Mouse (Mus musculus): ENCODE measurements around the gene Spata20. TPM values are rescaled to one million over a fixed set of nuclear protein-coding genes. Genes with fewer than 3 reads are reported as not detected.

The Spata20 gene
- polyA plus RNA-seq, 1 experiment from 2014 or later: 0.27 TPM

DNA sequence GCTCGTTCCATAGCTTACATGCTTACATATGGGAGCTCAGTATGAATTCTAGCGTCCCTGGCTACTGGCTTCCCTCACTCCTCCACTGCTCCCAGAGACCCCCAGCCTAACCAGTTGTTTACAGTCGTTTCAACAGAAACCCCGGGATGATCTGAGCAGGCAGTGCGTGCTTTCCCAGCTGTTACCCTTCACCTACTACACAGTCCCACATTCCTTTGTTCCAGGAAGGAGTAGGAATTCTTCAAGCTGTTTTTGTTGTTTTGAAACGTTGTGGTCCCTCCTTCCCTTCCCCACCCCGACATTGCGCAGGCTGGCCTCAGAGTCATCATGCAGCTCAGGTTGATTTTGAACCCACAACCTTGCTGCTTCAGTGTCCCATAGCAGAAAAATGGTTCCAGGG lies 14.4 kb upstream of the Spata20 start:
- H3K4me2 ChIP-seq (ENCODE audit: low read depth, low read length): peak overlapping the region; percentile 73
- ATAC-seq (replicated peaks; ENCODE audit: insufficient number of reproducible peaks, low FRiP score, low TSS enrichment, low read depth) (no peak), DNase-seq (ENCODE audit: low spot score) (no peak)
- no peak overlapping the region for H3K27ac ChIP-seq (replicated peaks; ENCODE audit: low read depth, low read length)
- peaks cover 12% of the 10 kb centered on the region for H3K4me1 ChIP-seq (ENCODE audit: control insufficient read depth, insufficient read depth, low read length)
- H3K27me3 ChIP-seq (ENCODE audit: control insufficient read depth, insufficient read depth, low read length): no peaks in the 10 kb centered on the region; the same call in 1 of the 2 replicates
- H3K36me3 ChIP-seq (replicated peaks; ENCODE audit: control insufficient read depth, insufficient read depth, low read depth, low read length): no peaks in the 10 kb centered on the region
- no peaks in the 10 kb centered on the region for H3K9me3 ChIP-seq (replicated peaks; ENCODE audit: control insufficient read depth, low read length)
- H3K9ac ChIP-seq (replicated peaks; ENCODE audit: low read length): no peak overlapping the region
- H3K4me3 ChIP-seq (ENCODE audit: low read depth, low read length): no peak overlapping the region
- WGBS: 18% methylated on average over 8 of the region's 8 CpGs

- Histone ChIP-seq H3K27me3 (ENCODE audit: control insufficient read depth, insufficient read depth, low read length) (no peaks in the 10 kb centered on the region; the same call in 1 of the 2 replicates), H3K9ac (replicated peaks; ENCODE audit: low read length) (peak within 1 kb of the TSS; percentile 59), H3K4me1 (ENCODE audit: control insufficient read depth, insufficient read depth, low read length) (peaks cover 12% of the 10 kb centered on the region), H3K4me2 (ENCODE audit: low read depth, low read length) (peak within 1 kb of the TSS; percentile 73), H3K27ac (replicated peaks; ENCODE audit: low read depth, low read length) (peak within 1 kb of the TSS; percentile 56; the same call in 1 of the 2 replicates), H3K9me3 (replicated peaks; ENCODE audit: control insufficient read depth, low read length) (no peaks in the 10 kb centered on the region), H3K4me3 (ENCODE audit: low read depth, low read length) (peak within 1 kb of the TSS; percentile 36), H3K36me3 (replicated peaks; ENCODE audit: control insufficient read depth, insufficient read depth, low read depth, low read length) (no peaks in the 10 kb centered on the region)
- DNase-seq (ENCODE audit: low spot score) (peak; percentile 75), ATAC-seq (replicated peaks; ENCODE audit: insufficient number of reproducible peaks, low FRiP score, low TSS enrichment, low read depth) (peak; percentile 31; the same call in 1 of the 2 replicates)
- under 1% methylated on average over 26 of the region's 26 CpGs for WGBS
Measured at GRCm38 (mm10) chr11:94499661-94500152, 13.7 kb upstream of the Spata20 start, which contains the start of gene Epn3. Epn3 (minus strand) TSS chr11:94499974.

DNA sequence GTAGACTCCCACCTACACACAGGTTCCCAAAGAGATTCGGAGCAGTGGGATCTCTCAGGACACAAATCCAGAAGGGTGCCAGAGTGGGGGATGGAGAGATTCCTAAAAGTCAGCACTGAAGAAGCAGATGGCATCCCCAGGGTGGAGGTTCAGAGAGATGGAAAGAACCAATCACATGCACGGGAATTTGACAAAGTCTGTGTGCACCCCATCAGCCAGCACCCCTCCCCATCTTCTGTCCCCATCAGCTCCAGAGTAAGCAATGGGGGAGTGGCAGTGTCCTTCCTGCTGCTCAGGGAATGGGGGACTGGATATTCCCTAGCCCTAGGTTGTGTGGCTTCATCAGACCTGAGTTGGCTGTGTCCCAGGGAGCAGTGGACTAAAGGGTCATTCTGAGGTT lies 13.1 kb upstream of the Spata20 start:
- no peak for ATAC-seq (replicated peaks; ENCODE audit: insufficient number of reproducible peaks, low FRiP score, low TSS enrichment, low read depth)
- no peak for DNase-seq (ENCODE audit: low spot score)
- H3K27me3 ChIP-seq (ENCODE audit: control insufficient read depth, insufficient read depth, low read length): no peaks in the 10 kb centered on the region; the same call in 1 of the 2 replicates
- peak overlapping the region; percentile 59 for H3K9ac ChIP-seq (replicated peaks; ENCODE audit: low read length)
- H3K4me1 ChIP-seq (ENCODE audit: control insufficient read depth, insufficient read depth, low read length): peaks cover 12% of the 10 kb centered on the region
- peak overlapping the region; percentile 73 for H3K4me2 ChIP-seq (ENCODE audit: low read depth, low read length)
- H3K36me3 ChIP-seq (replicated peaks; ENCODE audit: control insufficient read depth, insufficient read depth, low read depth, low read length): no peaks in the 10 kb centered on the region
- WGBS: 8% methylated on average over 2 of the region's 2 CpGs
- H3K9me3 ChIP-seq (replicated peaks; ENCODE audit: control insufficient read depth, low read length): no peaks in the 10 kb centered on the region
- peak overlapping the region; percentile 36 for H3K4me3 ChIP-seq (ENCODE audit: low read depth, low read length)
- H3K27ac ChIP-seq (replicated peaks; ENCODE audit: low read depth, low read length): no peak overlapping the region

- Histone ChIP-seq H3K27ac (replicated peaks; ENCODE audit: low read depth, low read length) (no peak overlapping the region), H3K9me3 (replicated peaks; ENCODE audit: control insufficient read depth, low read length) (no peaks in the 10 kb centered on the region), H3K27me3 (ENCODE audit: control insufficient read depth, insufficient read depth, low read length) (no peaks in the 10 kb centered on the region; the same call in 1 of the 2 replicates), H3K4me1 (ENCODE audit: control insufficient read depth, insufficient read depth, low read length) (peaks cover 12% of the 10 kb centered on the region), H3K36me3 (replicated peaks; ENCODE audit: control insufficient read depth, insufficient read depth, low read depth, low read length) (no peaks in the 10 kb centered on the region), H3K9ac (replicated peaks; ENCODE audit: low read length) (0 out of 2 replicates have a peak overlapping the region, but pooled peaks have one; percentile 28), H3K4me3 (ENCODE audit: low read depth, low read length) (peak overlapping the region; percentile 36), H3K4me2 (ENCODE audit: low read depth, low read length) (peak overlapping the region; percentile 73)
- ATAC-seq (replicated peaks; ENCODE audit: insufficient number of reproducible peaks, low FRiP score, low TSS enrichment, low read depth) (no peak), DNase-seq (ENCODE audit: low spot score) (peak; percentile 22)
- WGBS: 15% methylated on average over 19 of the region's 19 CpGs
Measured at GRCm38 (mm10) chr11:94498093-94498996, 12.4 kb upstream of the Spata20 start.

DNA sequence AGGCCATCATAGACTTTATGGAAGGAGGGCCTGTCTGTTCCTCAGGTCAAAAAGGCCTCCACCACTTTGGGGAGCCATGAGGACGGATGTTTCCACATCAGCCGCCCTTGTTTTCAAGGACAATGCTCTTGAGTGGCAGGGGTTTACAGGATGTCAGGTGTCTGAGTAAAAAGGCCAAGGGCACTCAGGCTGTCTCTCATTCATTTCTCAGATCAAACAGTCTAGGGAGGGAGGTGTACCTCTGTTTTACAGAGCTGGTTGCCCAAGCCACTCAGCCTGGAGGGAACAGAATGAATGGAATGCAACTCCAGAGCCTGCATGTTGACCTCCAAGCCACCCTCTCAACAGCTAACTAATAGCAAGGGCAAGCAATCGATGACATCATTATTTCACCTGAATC lies 9.4 kb upstream of the Spata20 start:
- WGBS: 71% methylated on average over 3 of the region's 3 CpGs
- Histone ChIP-seq H3K9me3 (replicated peaks; ENCODE audit: control insufficient read depth, low read length) (no peaks in the 10 kb centered on the region), H3K9ac (replicated peaks; ENCODE audit: low read length) (no peak overlapping the region), H3K4me2 (ENCODE audit: low read depth, low read length) (no peak overlapping the region), H3K27ac (replicated peaks; ENCODE audit: low read depth, low read length) (no peak overlapping the region), H3K4me3 (ENCODE audit: low read depth, low read length) (no peak overlapping the region), H3K36me3 (replicated peaks; ENCODE audit: control insufficient read depth, insufficient read depth, low read depth, low read length) (no peaks in the 10 kb centered on the region), H3K4me1 (ENCODE audit: control insufficient read depth, insufficient read depth, low read length) (peaks cover 18% of the 10 kb centered on the region), H3K27me3 (ENCODE audit: control insufficient read depth, insufficient read depth, low read length) (peaks cover 8% of the 10 kb centered on the region)
- no peak for DNase-seq (ENCODE audit: low spot score)
- ATAC-seq (replicated peaks; ENCODE audit: insufficient number of reproducible peaks, low FRiP score, low TSS enrichment, low read depth): no peak

GRCm38 (mm10) chr11:94491749-94492099 lies 5.7 kb upstream of the Spata20 start:
- no peak overlapping the region for H3K4me2 ChIP-seq (ENCODE audit: low read depth, low read length)
- H3K4me3 ChIP-seq (ENCODE audit: low read depth, low read length): no peak overlapping the region; the same call in 1 of the 2 replicates
- H3K27me3 ChIP-seq (ENCODE audit: control insufficient read depth, insufficient read depth, low read length): peaks cover 8% of the 10 kb centered on the region
- H3K27ac ChIP-seq (replicated peaks; ENCODE audit: low read depth, low read length): no peak overlapping the region
- H3K9ac ChIP-seq (replicated peaks; ENCODE audit: low read length): no peak overlapping the region
- 68% methylated on average over 7 of the region's 7 CpGs for WGBS
- peaks cover 6% of the 10 kb centered on the region for H3K4me1 ChIP-seq (ENCODE audit: control insufficient read depth, insufficient read depth, low read length)
- no peaks in the 10 kb centered on the region for H3K36me3 ChIP-seq (replicated peaks; ENCODE audit: control insufficient read depth, insufficient read depth, low read depth, low read length)
- no peaks in the 10 kb centered on the region for H3K9me3 ChIP-seq (replicated peaks; ENCODE audit: control insufficient read depth, low read length)
- no peak for ATAC-seq (replicated peaks; ENCODE audit: insufficient number of reproducible peaks, low FRiP score, low TSS enrichment, low read depth)
- no peak for DNase-seq (ENCODE audit: low spot score)

- H3K9ac ChIP-seq (replicated peaks; ENCODE audit: low read length): peak overlapping the region; percentile 71
- no peak overlapping the region for H3K27ac ChIP-seq (replicated peaks; ENCODE audit: low read depth, low read length)
- peak overlapping the region; percentile 82 for H3K4me2 ChIP-seq (ENCODE audit: low read depth, low read length)
- H3K4me3 ChIP-seq (ENCODE audit: low read depth, low read length): peak overlapping the region; percentile 48
- DNase-seq (ENCODE audit: low spot score) (peak; percentile 70), ATAC-seq (replicated peaks; ENCODE audit: insufficient number of reproducible peaks, low FRiP score, low TSS enrichment, low read depth) (peak; percentile 45; the same call in 1 of the 2 replicates)
- H3K27me3 ChIP-seq (ENCODE audit: control insufficient read depth, insufficient read depth, low read length): peaks cover 8% of the 10 kb centered on the region
- 5% methylated on average over 51 of the region's 55 CpGs for WGBS
- H3K4me1 ChIP-seq (ENCODE audit: control insufficient read depth, insufficient read depth, low read length): peaks cover 6% of the 10 kb centered on the region
- H3K9me3 ChIP-seq (replicated peaks; ENCODE audit: control insufficient read depth, low read length): no peaks in the 10 kb centered on the region
- no peaks in the 10 kb centered on the region for H3K36me3 ChIP-seq (replicated peaks; ENCODE audit: control insufficient read depth, insufficient read depth, low read depth, low read length)
Measured at GRCm38 (mm10) chr11:94491035-94491748, 5.2 kb upstream of the Spata20 start.

All from embryonic facial prominence, embryonic 11.5 days (tissue).